Mouse (Mus musculus) forebrain, postnatal 0 days (tissue): ENCODE results near the gene Anpep. TPM values are rescaled to one million over a fixed set of nuclear protein-coding genes. Genes with fewer than 3 reads are reported as not detected.

Source experiments
- ATAC-seq: fragments of 200-750 bp; cut with Nextera tagmentation; 2 replicates; pipeline ENCODE4 v1.8.0; 2017; ENCODE audit warnings: mild to moderate bottlenecking, moderate library complexity
- DNase-seq: peaks from one replicate; pipeline ENCODE4 v3.0.0-alpha.2; 2015
- H3K27ac ChIP-seq: fragments of 300-500 bp; sonication (generic); 2 replicates; pipeline ENCODE4 v1.5.1; 2014; ENCODE audit warnings: low read depth, mild to moderate bottlenecking, antibody characterized with exemption, low read length, moderate library complexity, mixed read lengths
- H3K27me3 ChIP-seq: fragments of 300-500 bp; sonication (generic); 2 replicates; pipeline ENCODE4 v1.6.1; 2014; ENCODE audit warnings: mild to moderate bottlenecking, low read length, mixed read lengths; ENCODE audit not compliant: insufficient read depth
- H3K36me3 ChIP-seq: fragments of 300-500 bp; sonication (generic); 2 replicates; pipeline ENCODE4 v1.6.1; 2014; ENCODE audit warnings: mild to moderate bottlenecking, moderate library complexity; ENCODE audit not compliant: insufficient read depth
- H3K4me1 ChIP-seq: fragments of 300-500 bp; sonication (generic); 2 replicates; pipeline ENCODE4 v1.6.1; 2014; ENCODE audit warnings: antibody characterized with exemption; ENCODE audit not compliant: insufficient read depth
- H3K4me2 ChIP-seq: fragments of 300-500 bp; sonication (generic); 2 replicates; pipeline ENCODE4 v1.6.1; 2014; ENCODE audit warnings: low read depth, mild to moderate bottlenecking, moderate library complexity
- H3K4me3 ChIP-seq: fragments of 300-500 bp; sonication (generic); 2 replicates; pipeline ENCODE4 v1.5.1; 2014; ENCODE audit warnings: low read depth, low read length, mixed read lengths
- H3K9ac ChIP-seq: fragments of 300-500 bp; sonication (generic); 2 replicates; pipeline ENCODE4 v1.6.1; 2014; ENCODE audit warnings: mild to moderate bottlenecking
- H3K9me3 ChIP-seq: fragments of 300-500 bp; sonication (generic); 2 replicates; pipeline ENCODE4 v1.6.1; 2016; ENCODE audit warnings: low read length
- CTCF ChIP-seq: sonication (generic); IDR thresholded peaks from 2 replicates; pipeline ENCODE4 v1.5.1; 2016; ENCODE audit warnings: antibody characterized with exemption, control low read depth, low read depth
- WGBS: fragments of 180-500 bp; shearing (Covaris S2); extraction: QIAGEN DNeasy Blood & Tissue Kit; methylation state at CpG from one replicate; pipeline ENCODE4 v1.1.7; 2014; 5-methylcytosine and 5-hydroxymethylcytosine counted together
- polyA plus RNA-seq: library from polyadenylated mRNA; unstranded; fragments of >200 nt; fragmentation: Nextera tagmentation; extraction: Ambion mirVana; gene quantifications from 2 replicates; pipeline ENCODE4 v1.2.1, GENCODE M21; 2015
- total RNA-seq: library from RNA; depleted of rRNA; stranded (reverse); fragments of >200 nt; gene quantifications from 2 replicates; pipeline ENCODE4 v1.2.3, GENCODE M21; 2014; rRNA removed

Gene Anpep
- 3.4 and 5.8 TPM in 2 replicates for total RNA-seq
- polyA plus RNA-seq = 3.7 and 4.7 TPM in 2 replicates

GRCm38 (mm10) chr7:79860811-79861210 is at the start of gene Anpep:
Gene Anpep, minus strand, starts transcription at chr7:79861059.
- ATAC-seq (no peak), DNase-seq (no peak)
- no peak within 1 kb of the TSS for H3K27ac ChIP-seq
- H3K9ac ChIP-seq = no peak within 1 kb of the TSS
- no peak within 1 kb of the TSS for H3K4me3 ChIP-seq
- no peaks in the 10 kb centered on the region for H3K36me3 ChIP-seq
- no peak within 1 kb of the TSS for H3K4me2 ChIP-seq
- 91% methylated on average over 9 of the region's 9 CpGs for WGBS
- no peaks in the 10 kb centered on the region for H3K4me1 ChIP-seq
- TF ChIP-seq CTCF = no peak
- no peaks in the 10 kb centered on the region for H3K27me3 ChIP-seq
- H3K9me3 ChIP-seq = no peaks in the 10 kb centered on the region

- H3K27me3 ChIP-seq = no peaks in the 10 kb centered on the region
- H3K4me2 ChIP-seq = no peak overlapping the region
- H3K4me3 ChIP-seq = no peak overlapping the region
- WGBS = 71% methylated on average over 2 of the region's 2 CpGs
- no peaks in the 10 kb centered on the region for H3K4me1 ChIP-seq
- no peak for DNase-seq
- TF ChIP-seq CTCF = no peak
- no peak overlapping the region for H3K27ac ChIP-seq
- no peak for ATAC-seq
- H3K9ac ChIP-seq = no peak overlapping the region
- peaks cover 57% of the 10 kb centered on the region for H3K36me3 ChIP-seq
- no peaks in the 10 kb centered on the region for H3K9me3 ChIP-seq
These were observed 46.5 kb upstream of the Anpep start for GRCm38 (mm10) chr7:79907356-79907755.

GRCm38 (mm10) chr7:79906914-79907313 is 46.1 kb upstream of the Anpep start:
- Histone ChIP-seq H3K4me2 (no peak overlapping the region), H3K27me3 (no peaks in the 10 kb centered on the region), H3K9me3 (no peaks in the 10 kb centered on the region), H3K36me3 (peaks cover 61% of the 10 kb centered on the region), H3K9ac (no peak overlapping the region), H3K4me1 (no peaks in the 10 kb centered on the region), H3K27ac (no peak overlapping the region), H3K4me3 (no peak overlapping the region)
- no peak for TF ChIP-seq CTCF
- 94% methylated on average over 3 of the region's 3 CpGs for WGBS
- no peak for ATAC-seq
- no peak for DNase-seq

GRCm38 (mm10) chr7:79905193-79905592 is 44.3 kb upstream of the Anpep start:
- Histone ChIP-seq H3K4me2 (no peak overlapping the region), H3K9me3 (no peaks in the 10 kb centered on the region), H3K27me3 (no peaks in the 10 kb centered on the region), H3K4me3 (no peak overlapping the region), H3K36me3 (peaks cover 67% of the 10 kb centered on the region), H3K4me1 (no peaks in the 10 kb centered on the region), H3K9ac (no peak overlapping the region), H3K27ac (no peak overlapping the region)
- TF ChIP-seq CTCF = no peak
- WGBS = 94% methylated on average over 4 of the region's 4 CpGs
- ATAC-seq (no peak), DNase-seq (no peak)

DNA sequence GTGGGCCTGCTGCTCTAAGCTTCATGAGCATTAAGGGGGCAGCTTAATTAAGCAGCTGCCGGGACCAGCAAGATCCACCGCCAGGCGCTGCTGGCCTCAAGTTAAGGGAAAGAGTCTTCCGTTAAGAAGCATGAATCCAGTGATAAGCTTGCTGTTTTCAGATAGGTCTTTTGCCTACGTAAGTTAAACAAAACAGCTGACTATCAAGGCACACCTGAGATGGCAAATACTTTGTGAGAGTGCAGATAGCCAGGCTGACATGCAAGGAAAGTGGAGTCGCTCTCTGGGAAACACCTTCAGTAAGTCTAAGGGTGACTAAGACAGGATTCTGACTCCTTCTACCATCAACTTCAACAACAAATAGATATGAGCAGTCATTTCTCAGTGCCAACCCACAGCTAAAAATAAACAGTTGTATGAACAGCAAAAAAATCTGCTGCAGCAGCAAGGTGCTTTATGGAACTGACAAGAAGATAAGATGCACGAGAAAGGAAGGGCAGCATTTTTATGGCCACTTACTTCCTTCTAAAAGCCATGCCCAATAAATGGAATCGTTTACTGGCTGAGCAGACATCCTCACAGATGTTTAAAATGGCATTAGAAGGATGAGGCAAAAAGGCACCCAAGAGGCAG is 42.4 kb upstream of the Anpep start:
- DNase-seq (no peak), ATAC-seq (no peak)
- Histone ChIP-seq H3K4me3 (no peak overlapping the region), H3K9ac (no peak overlapping the region), H3K4me1 (no peaks in the 10 kb centered on the region), H3K4me2 (no peak overlapping the region), H3K36me3 (peaks cover 63% of the 10 kb centered on the region), H3K27ac (no peak overlapping the region), H3K27me3 (no peaks in the 10 kb centered on the region), H3K9me3 (no peaks in the 10 kb centered on the region)
- WGBS = 92% methylated on average over 8 of the region's 8 CpGs
- TF ChIP-seq CTCF = no peak

GRCm38 (mm10) chr7:79900753-79901152 is 39.9 kb upstream of the Anpep start:
- Histone ChIP-seq H3K4me3 (no peak overlapping the region), H3K9ac (no peak overlapping the region), H3K4me1 (no peaks in the 10 kb centered on the region), H3K9me3 (no peaks in the 10 kb centered on the region), H3K36me3 (peaks cover 53% of the 10 kb centered on the region), H3K27ac (no peak overlapping the region), H3K27me3 (no peaks in the 10 kb centered on the region), H3K4me2 (no peak overlapping the region)
- 96% methylated on average over 6 of the region's 6 CpGs for WGBS
- ATAC-seq (no peak), DNase-seq (no peak)
- no peak for TF ChIP-seq CTCF

DNA sequence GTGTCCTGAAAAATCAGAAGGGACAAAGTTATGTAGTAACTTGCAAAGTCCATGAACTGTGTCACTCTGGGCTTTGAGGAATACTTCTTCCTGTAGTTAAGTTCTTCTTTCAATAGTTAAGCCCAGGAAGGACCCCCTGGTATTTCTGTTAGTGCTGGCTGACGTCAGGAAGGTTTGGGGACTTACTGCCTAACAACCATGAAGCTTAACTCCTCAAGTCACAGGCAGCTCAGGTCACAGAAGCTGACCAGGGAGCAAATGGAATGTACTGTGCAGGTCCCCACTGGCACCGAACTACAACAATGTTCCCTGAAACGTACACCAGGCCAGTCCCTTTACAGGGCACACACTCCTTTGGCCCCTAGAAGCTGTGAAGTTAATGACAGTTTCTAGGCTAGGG is 34.4 kb upstream of the Anpep start:
- 83% methylated on average over 3 of the region's 3 CpGs for WGBS
- ATAC-seq (no peak), DNase-seq (no peak)
- Histone ChIP-seq H3K9me3 (no peaks in the 10 kb centered on the region), H3K4me3 (no peak overlapping the region), H3K27me3 (no peaks in the 10 kb centered on the region), H3K4me2 (no peak overlapping the region), H3K4me1 (no peaks in the 10 kb centered on the region), H3K9ac (no peak overlapping the region), H3K36me3 (peaks cover 37% of the 10 kb centered on the region), H3K27ac (no peak overlapping the region)
- TF ChIP-seq CTCF = no peak
